In genomic region chr6:50557566-50557965, GRCm38 (mm10) we compare ENCODE assay signal across 25 mouse cellular contexts. TPM values are rescaled to one million over a fixed set of nuclear protein-coding genes. Genes with fewer than 3 reads are reported as not detected.
DNase-seq lines count a peak whose midpoint lies in the region; ATAC-seq and TF ChIP-seq lines count a peak whose summit lies in the region.
"Had no signal": no experiment of that assay in that cellular context is flagged by ENCODE, and none has a peak within 500 bp of the region (broad histone marks: within the 10 kb centered on the region; RNA-seq: fewer than 3 reads in every experiment).

No protein-coding gene starts in this region.

- H3K4me1 ChIP-seq in heart, adult 2 months (ENCODE audit: control insufficient read depth, insufficient read depth, low read length) = no peaks in the 10 kb centered on the region
- peaks cover 3% of the 10 kb centered on the region; the same call in 1 of the 2 replicates for H3K4me1 ChIP-seq in heart, embryonic 11.5 days (ENCODE audit: control insufficient read depth, insufficient read depth, low read length)
- no peaks in the 10 kb centered on the region for H3K4me1 ChIP-seq in liver, postnatal 0 days (ENCODE audit: insufficient read depth)
- no peaks in the 10 kb centered on the region for H3K4me1 ChIP-seq in liver, embryonic 11.5 days (replicated peaks; ENCODE audit: control insufficient read depth, insufficient read depth, low read length)
- H3K4me1 ChIP-seq: forebrain, embryonic 10.5 days; hindbrain, embryonic 13.5 days had no signal

- H3K9ac ChIP-seq in heart, adult 2 months (ENCODE audit: low read depth, low read length) = no peak overlapping the region
- H3K9ac ChIP-seq in heart, embryonic 11.5 days (ENCODE audit: low read depth, low read length) = no peak overlapping the region
- H3K9ac ChIP-seq in liver, postnatal 0 days (replicated peaks) = no peak overlapping the region
- no peak overlapping the region for H3K9ac ChIP-seq in liver, embryonic 11.5 days (ENCODE audit: low read depth, low read length)
- H3K9ac ChIP-seq: hindbrain, embryonic 13.5 days had no signal

- H3K4me3 ChIP-seq in heart, adult 2 months = no peak overlapping the region
- H3K4me3 ChIP-seq in heart, embryonic 11.5 days (ENCODE audit: low read depth, low read length) = no peak overlapping the region
- H3K4me3 ChIP-seq in liver, postnatal 0 days (ENCODE audit: low read depth, low read length) = no peak overlapping the region
- no peak overlapping the region for H3K4me3 ChIP-seq in liver, embryonic 11.5 days (ENCODE audit: low read depth, low read length)
- H3K4me3 ChIP-seq: forebrain, embryonic 10.5 days; hindbrain, embryonic 13.5 days had no signal

- ATAC-seq in heart, embryonic 11.5 days (replicated peaks; ENCODE audit: insufficient number of reproducible peaks, low FRiP score, low TSS enrichment) = no peak
- no peak for ATAC-seq in liver, postnatal 0 days
- no peak for ATAC-seq in liver, embryonic 11.5 days (replicated peaks; ENCODE audit: low FRiP score)
- ATAC-seq in megakaryocyte progenitor cell, adult 5-6 weeks (replicated peaks; ENCODE audit: poor library complexity) = peak; percentile 67
- ATAC-seq: activated CD4-positive, CD25-positive, alpha-beta regulatory T cell, adult 4 months; CD4-positive, CD25-positive, alpha-beta regulatory T cell, adult 4 months; forebrain, embryonic 16.5 days had no signal

- no peaks in the 10 kb centered on the region for H3K9me3 ChIP-seq in heart, embryonic 11.5 days (replicated peaks; ENCODE audit: control insufficient read depth, low read length)
- no peaks in the 10 kb centered on the region for H3K9me3 ChIP-seq in liver, postnatal 0 days (ENCODE audit: low read length)
- no peaks in the 10 kb centered on the region for H3K9me3 ChIP-seq in liver, embryonic 11.5 days (ENCODE audit: control insufficient read depth, low read length)
- H3K9me3 ChIP-seq: forebrain, embryonic 10.5 days; hindbrain, embryonic 13.5 days had no signal

- intact Hi-C loops in heart, adult 2 months (cut with DNase I) = no loop called here

- TF ChIP-seq EP300 in heart, adult 2 months (IDR thresholded peaks at IDR 0.05; ENCODE audit: insufficient read depth, low read depth, low read length) = no peak
- TF ChIP-seq EP300 in liver, postnatal 0 days (IDR thresholded peaks at IDR 0.05; ENCODE audit: low read depth) = no peak

- no peak overlapping the region for H3K27ac ChIP-seq in heart, adult 2 months
- no peak overlapping the region for H3K27ac ChIP-seq in heart, embryonic 11.5 days (ENCODE audit: low read depth, low read length)
- no peak overlapping the region for H3K27ac ChIP-seq in liver, postnatal 0 days (ENCODE audit: low read depth)
- no peak overlapping the region for H3K27ac ChIP-seq in liver, embryonic 11.5 days (ENCODE audit: low read depth, low read length)
- H3K27ac ChIP-seq: forebrain, embryonic 10.5 days; hindbrain, embryonic 13.5 days; macrophage had no signal

- H3K4me2 ChIP-seq in heart, embryonic 11.5 days = no peak overlapping the region
- no peak overlapping the region for H3K4me2 ChIP-seq in liver, postnatal 0 days (ENCODE audit: low read depth, low read length)
- no peak overlapping the region for H3K4me2 ChIP-seq in liver, embryonic 11.5 days
- H3K4me2 ChIP-seq: hindbrain, embryonic 13.5 days; midbrain, embryonic 11.5 days had no signal

- 90% methylated on average over 6 of the region's 6 CpGs for WGBS in heart, adult 2 months
- WGBS in heart, embryonic 11.5 days (ENCODE audit: insufficient replicate concordance) = 87% methylated on average over 6 of the region's 6 CpGs
- WGBS in liver, postnatal 0 days (ENCODE audit: insufficient replicate concordance) = 83% methylated on average over 6 of the region's 6 CpGs
- 86% methylated on average over 6 of the region's 6 CpGs for WGBS in liver, embryonic 11.5 days

- no peaks in the 10 kb centered on the region for H3K79me2 ChIP-seq in heart, adult 2 months (replicated peaks; ENCODE audit: control insufficient read depth, insufficient read depth, low read length)

- 0 out of 2 replicates have a peak, but pooled peaks have one; percentile 4 for TF ChIP-seq CTCF in heart, adult 2 months (IDR thresholded peaks at IDR 0.05)
- TF ChIP-seq CTCF in liver, postnatal 0 days (IDR thresholded peaks at IDR 0.05; ENCODE audit: low read depth) = 0 out of 2 replicates have a peak, but pooled peaks have one; percentile 32

- no peak for TF ChIP-seq POLR2A in heart, adult 2 months (IDR thresholded peaks at IDR 0.05; ENCODE audit: insufficient read depth, low read depth, low read length)

- no peaks in the 10 kb centered on the region for H3K36me3 ChIP-seq in heart, adult 2 months (ENCODE audit: control insufficient read depth, insufficient read depth, low read length)
- H3K36me3 ChIP-seq in heart, embryonic 11.5 days (ENCODE audit: control insufficient read depth, insufficient read depth, low read length) = no peaks in the 10 kb centered on the region
- H3K36me3 ChIP-seq in liver, postnatal 0 days (replicated peaks; ENCODE audit: insufficient read depth, low read length) = no peaks in the 10 kb centered on the region
- H3K36me3 ChIP-seq in liver, embryonic 11.5 days (ENCODE audit: control insufficient read depth, insufficient read depth, low read length) = no peaks in the 10 kb centered on the region

- no peaks in the 10 kb centered on the region for H3K27me3 ChIP-seq in heart, adult 2 months (ENCODE audit: control insufficient read depth, insufficient read depth, low read length)
- no peaks in the 10 kb centered on the region for H3K27me3 ChIP-seq in heart, embryonic 11.5 days (ENCODE audit: control insufficient read depth, insufficient read depth, low read length)
- no peaks in the 10 kb centered on the region for H3K27me3 ChIP-seq in liver, postnatal 0 days (ENCODE audit: insufficient read depth, low read length)
- no peaks in the 10 kb centered on the region for H3K27me3 ChIP-seq in liver, embryonic 11.5 days (replicated peaks; ENCODE audit: control insufficient read depth, insufficient read depth, low read length)
- H3K27me3 ChIP-seq: hindbrain, embryonic 13.5 days had no signal

- DNase-seq in heart, adult 2 months = no peak
- no peak for DNase-seq in liver, postnatal 0 days
- DNase-seq in liver, embryonic 11.5 days (ENCODE audit: low spot score) = no peak
- DNase-seq in A20 (ENCODE audit: low read depth, low spot score) = peak; percentile 29
- DNase-seq in left cerebral cortex, adult 8-10 months (ENCODE audit: low spot score in 2 of 2) = no peak
- DNase-seq: adrenal gland, postnatal 10 days; cerebellum, adult 18-20 months; cerebellum, postnatal 14 days; gastrocnemius, postnatal 14 days; heart, adult 18-20 months; heart, postnatal 36 days; kidney, adult 9 months; kidney, postnatal 36 days; lung, adult 2 months; thymus, postnatal 25 days had no signal

RNA-seq across cellular contexts. Expression of gene Cycs, which starts 8.8 kb away (rescaled TPM):
- 100 to 1,000 TPM; 153 to 156 TPM for total RNA-seq in heart, adult 2 months (2021)
- polyA plus RNA-seq in heart, adult 2 months (2012; rRNA removed) = 29.6 and 71.5 TPM in 2 replicates
- polyA plus RNA-seq in heart, embryonic 11.5 days (2014; fragmentation: Nextera tagmentation; extraction: Ambion mirVana) = 168 and 176 TPM in 2 replicates
- 71.6 and 73.2 TPM in 2 replicates for polyA plus RNA-seq in liver, postnatal 0 days (2015; fragmentation: Nextera tagmentation; extraction: Ambion mirVana)
- 83.6 and 84.2 TPM in 2 replicates for polyA plus RNA-seq in liver, embryonic 11.5 days (2014; fragmentation: Nextera tagmentation; extraction: Ambion mirVana)
- total RNA-seq in megakaryocyte progenitor cell, adult 5-6 weeks (2015) = 111 and 140 TPM in 2 replicates
- total RNA-seq in megakaryocyte progenitor cell, adult 5-6 weeks (2017) = 135 and 142 TPM in 2 replicates
- total RNA-seq in left cerebral cortex, adult 8-10 months (2022) = 10 to 100 TPM; 38.1 to 47.2 (median 40.6) TPM

RNA-seq across cellular contexts. Expression of gene 4921507P07Rik, which starts 38.9 kb away (rescaled TPM):
- total RNA-seq in heart, adult 2 months (2021) = under 1 TPM; 0.20 to 0.29 TPM
- polyA plus RNA-seq in heart, adult 2 months (2012; rRNA removed) = 0.29 and 0.41 TPM in 2 replicates
- polyA plus RNA-seq in heart, embryonic 11.5 days (2014; fragmentation: Nextera tagmentation; extraction: Ambion mirVana) = 0.30 and 0.50 TPM in 2 replicates
- 0.43 TPM in 2 replicates for polyA plus RNA-seq in liver, postnatal 0 days (2015; fragmentation: Nextera tagmentation; extraction: Ambion mirVana)
- polyA plus RNA-seq in liver, embryonic 11.5 days (2014; fragmentation: Nextera tagmentation; extraction: Ambion mirVana) = 0.15 and 0.25 TPM in 2 replicates
- 4.7 and 5.5 TPM in 2 replicates for total RNA-seq in megakaryocyte progenitor cell, adult 5-6 weeks (2015)
- total RNA-seq in megakaryocyte progenitor cell, adult 5-6 weeks (2017) = 0.87 and 1.4 TPM in 2 replicates
- under 1 TPM; 0.30 to 0.79 (median 0.64) TPM for total RNA-seq in left cerebral cortex, adult 8-10 months (2022)
- polyA plus RNA-seq: macrophage; small intestine, adult 2 months had no signal
